Mouse (Mus musculus): ENCODE results near the gene Galc. TPM values are rescaled to one million over a fixed set of nuclear protein-coding genes. Genes with fewer than 3 reads are reported as not detected.

Gene Galc
- polyA plus RNA-seq, 1 experiment from 2014 or later = 5.7 TPM

DNA sequence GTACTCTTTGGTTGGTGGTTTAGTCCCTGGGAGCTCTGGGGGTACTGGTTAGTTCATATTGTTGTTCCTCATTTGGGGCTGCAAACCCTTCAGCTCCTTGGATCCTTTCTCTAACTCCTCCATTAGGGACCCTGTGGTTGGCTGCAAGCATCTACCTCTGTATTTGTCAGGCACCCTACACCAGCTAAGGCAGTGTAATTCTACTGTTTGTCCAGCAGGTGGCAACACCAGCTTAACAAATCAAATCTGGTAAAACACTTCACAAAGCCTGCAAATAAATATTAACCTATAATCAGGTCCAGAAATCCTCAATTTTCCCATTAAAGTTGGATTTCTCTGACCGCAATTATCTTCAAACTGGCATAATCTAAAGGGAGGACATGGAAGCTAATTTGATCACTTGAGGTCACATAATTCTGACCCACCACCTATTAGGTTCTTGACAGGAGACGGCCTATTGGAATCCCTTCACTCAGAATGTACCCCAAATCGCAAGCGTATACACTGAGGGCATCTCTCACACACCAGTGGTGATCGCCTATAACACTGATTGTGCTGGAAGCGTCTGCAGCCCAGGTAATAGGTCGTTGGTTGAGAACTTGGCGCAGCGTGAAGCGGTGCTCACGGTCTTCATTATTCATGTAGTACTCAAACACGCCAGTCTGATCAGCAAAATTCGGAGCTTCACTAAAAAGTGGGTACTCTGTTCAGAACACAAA is 46.6 kb downstream of the Galc start:
- H3K4me1 ChIP-seq (replicated peaks; ENCODE audit: control insufficient read depth, insufficient read depth, low read length) = no peaks in the 10 kb centered on the region; the same call in 1 of the 2 replicates
- no peak overlapping the region for H3K4me2 ChIP-seq
- DNase-seq (ENCODE audit: low spot score) (no peak), ATAC-seq (replicated peaks; ENCODE audit: low FRiP score) (peak; percentile 57; the same call in 1 of the 2 replicates)
- no peaks in the 10 kb centered on the region for H3K36me3 ChIP-seq (ENCODE audit: control insufficient read depth, insufficient read depth, low read length)
- H3K4me3 ChIP-seq (ENCODE audit: low read depth, low read length) = no peak overlapping the region
- 86% methylated on average over 13 of the region's 13 CpGs for WGBS
- no peaks in the 10 kb centered on the region for H3K27me3 ChIP-seq (replicated peaks; ENCODE audit: control insufficient read depth, insufficient read depth, low read length)
- H3K9ac ChIP-seq (ENCODE audit: low read depth, low read length) = no peak overlapping the region
- H3K27ac ChIP-seq (ENCODE audit: low read depth, low read length) = no peak overlapping the region
- H3K9me3 ChIP-seq (ENCODE audit: control insufficient read depth, low read length) = no peaks in the 10 kb centered on the region

DNA sequence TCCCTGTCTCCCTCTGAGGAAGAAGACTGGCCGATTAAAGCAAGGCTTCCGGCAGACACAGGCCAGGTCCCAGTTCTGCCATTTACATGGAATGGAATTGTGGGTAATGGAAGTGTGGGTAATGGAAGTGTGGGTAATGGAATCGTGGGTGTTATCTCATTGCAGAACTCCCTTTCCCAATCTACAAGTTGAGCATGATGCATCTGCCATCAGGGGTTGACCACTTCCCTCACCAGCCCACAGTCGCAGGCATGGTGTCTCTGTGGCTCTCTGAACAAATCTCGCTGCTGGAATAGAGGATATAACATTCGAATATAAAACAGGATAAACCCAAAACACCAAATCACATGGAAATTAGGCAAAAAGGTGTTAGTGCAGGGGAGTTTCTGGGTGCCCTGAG is 48.8 kb downstream of the Galc start:
- no peaks in the 10 kb centered on the region for H3K36me3 ChIP-seq (ENCODE audit: control insufficient read depth, insufficient read depth, low read length)
- H3K9ac ChIP-seq (ENCODE audit: low read depth, low read length) = no peak overlapping the region
- no peak overlapping the region for H3K4me2 ChIP-seq
- no peaks in the 10 kb centered on the region for H3K9me3 ChIP-seq (ENCODE audit: control insufficient read depth, low read length)
- DNase-seq (ENCODE audit: low spot score) (no peak), ATAC-seq (replicated peaks; ENCODE audit: low FRiP score) (no peak)
- WGBS = 71% methylated on average over 6 of the region's 6 CpGs
- H3K4me1 ChIP-seq (replicated peaks; ENCODE audit: control insufficient read depth, insufficient read depth, low read length) = no peaks in the 10 kb centered on the region; the same call in 1 of the 2 replicates
- no peak overlapping the region for H3K4me3 ChIP-seq (ENCODE audit: low read depth, low read length)
- no peak overlapping the region for H3K27ac ChIP-seq (ENCODE audit: low read depth, low read length)
- H3K27me3 ChIP-seq (replicated peaks; ENCODE audit: control insufficient read depth, insufficient read depth, low read length) = no peaks in the 10 kb centered on the region

DNA sequence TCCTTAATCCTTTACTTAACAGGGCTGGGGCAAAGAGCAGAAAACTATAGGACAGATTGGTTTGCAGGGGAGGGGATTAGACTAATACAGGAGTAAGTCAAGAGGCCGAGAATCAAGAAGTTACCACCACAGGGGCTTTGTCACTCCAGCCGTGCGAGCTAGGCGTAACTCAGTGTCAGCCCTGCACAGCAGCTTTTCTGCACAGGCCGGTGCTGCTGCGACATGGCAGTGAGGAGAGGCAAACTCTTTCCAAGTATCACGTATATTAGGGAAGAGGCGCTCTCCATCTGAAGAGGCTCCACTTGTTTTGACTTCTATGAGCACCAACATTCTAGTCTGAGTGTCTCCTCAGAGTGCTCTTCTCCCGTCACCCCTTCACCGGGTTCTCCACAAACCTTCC is 51.2 kb downstream of the Galc start:
- H3K4me3 ChIP-seq (ENCODE audit: low read depth, low read length) = no peak overlapping the region

DNA sequence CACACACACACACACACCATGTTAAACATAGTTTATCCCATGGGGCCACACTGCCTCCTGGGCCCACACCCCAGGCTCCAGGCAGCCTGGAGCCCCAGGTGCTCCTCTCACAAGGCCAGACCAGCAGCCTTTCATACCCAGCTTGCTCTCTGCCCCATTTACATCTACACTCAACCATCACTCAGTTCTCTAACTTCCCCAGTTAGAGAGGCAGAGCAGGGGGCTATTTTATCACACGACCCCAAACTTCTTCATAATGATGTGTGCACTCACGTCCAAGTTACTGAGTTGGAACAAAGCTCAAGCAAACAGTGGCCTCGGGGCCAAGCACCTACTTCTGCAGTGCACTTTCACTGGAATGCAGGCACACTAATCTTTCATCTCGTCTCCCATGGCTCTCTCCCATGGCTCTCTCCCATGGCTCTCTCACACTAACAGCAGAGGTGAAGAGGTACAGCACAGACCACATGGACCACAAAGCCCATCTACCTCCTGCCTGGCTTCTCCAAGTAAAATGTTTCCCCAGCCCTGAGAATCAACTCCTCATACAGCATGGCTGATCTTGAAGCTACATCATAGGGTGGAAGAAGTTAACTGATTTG is 53.7 kb downstream of the Galc start:
- Histone ChIP-seq H3K36me3 (ENCODE audit: control insufficient read depth, insufficient read depth, low read length) (no peaks in the 10 kb centered on the region), H3K4me3 (ENCODE audit: low read depth, low read length) (no peak overlapping the region), H3K4me2 (no peak overlapping the region), H3K27ac (ENCODE audit: low read depth, low read length) (no peak overlapping the region), H3K4me1 (replicated peaks; ENCODE audit: control insufficient read depth, insufficient read depth, low read length) (no peaks in the 10 kb centered on the region), H3K27me3 (replicated peaks; ENCODE audit: control insufficient read depth, insufficient read depth, low read length) (no peaks in the 10 kb centered on the region), H3K9me3 (ENCODE audit: control insufficient read depth, low read length) (no peaks in the 10 kb centered on the region), H3K9ac (ENCODE audit: low read depth, low read length) (no peak overlapping the region)
- DNase-seq (ENCODE audit: low spot score) = no peak
- WGBS = 72% methylated on average over 4 of the region's 4 CpGs
- no peak for ATAC-seq (replicated peaks; ENCODE audit: low FRiP score)

More for the DNA sequence above, 51.2 kb downstream of the Galc start:
- Histone ChIP-seq H3K4me1 (replicated peaks; ENCODE audit: control insufficient read depth, insufficient read depth, low read length) (no peaks in the 10 kb centered on the region), H3K9me3 (ENCODE audit: control insufficient read depth, low read length) (no peaks in the 10 kb centered on the region), H3K36me3 (ENCODE audit: control insufficient read depth, insufficient read depth, low read length) (no peaks in the 10 kb centered on the region), H3K4me2 (no peak overlapping the region), H3K27ac (ENCODE audit: low read depth, low read length) (no peak overlapping the region), H3K27me3 (replicated peaks; ENCODE audit: control insufficient read depth, insufficient read depth, low read length) (no peaks in the 10 kb centered on the region), H3K9ac (ENCODE audit: low read depth, low read length) (no peak overlapping the region)
- ATAC-seq (replicated peaks; ENCODE audit: low FRiP score) (no peak), DNase-seq (ENCODE audit: low spot score) (no peak)
- WGBS = 88% methylated on average over 10 of the region's 10 CpGs

DNA sequence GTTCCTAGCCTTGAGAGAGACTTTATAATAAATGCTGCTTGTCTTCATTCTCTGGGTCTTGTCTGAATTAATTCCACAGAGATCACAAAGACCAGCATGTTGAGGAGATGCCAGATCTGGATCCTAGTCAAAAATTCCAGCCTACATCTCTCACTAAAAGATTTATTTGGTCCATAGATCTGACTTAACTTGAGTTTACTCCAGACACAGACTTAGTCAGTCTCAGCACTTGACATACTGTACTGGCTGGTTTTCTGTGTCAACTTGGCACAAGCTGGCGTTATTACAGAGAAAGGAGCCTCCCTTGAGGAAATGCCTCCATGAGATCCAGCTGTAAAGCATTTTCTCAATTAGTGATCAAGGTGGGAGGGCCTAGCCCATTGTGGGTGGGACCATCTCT is 61.9 kb downstream of the Galc start:
- Histone ChIP-seq H3K4me2 (no peak overlapping the region), H3K9ac (ENCODE audit: low read depth, low read length) (no peak overlapping the region), H3K27me3 (replicated peaks; ENCODE audit: control insufficient read depth, insufficient read depth, low read length) (no peaks in the 10 kb centered on the region), H3K4me1 (replicated peaks; ENCODE audit: control insufficient read depth, insufficient read depth, low read length) (no peaks in the 10 kb centered on the region), H3K27ac (ENCODE audit: low read depth, low read length) (no peak overlapping the region), H3K9me3 (ENCODE audit: control insufficient read depth, low read length) (no peaks in the 10 kb centered on the region), H3K4me3 (ENCODE audit: low read depth, low read length) (no peak overlapping the region), H3K36me3 (ENCODE audit: control insufficient read depth, insufficient read depth, low read length) (no peaks in the 10 kb centered on the region)
- ATAC-seq (replicated peaks; ENCODE audit: low FRiP score) (no peak), DNase-seq (ENCODE audit: low spot score) (no peak)
- 67% methylated on average over 1 of the region's 1 CpGs for WGBS

DNA sequence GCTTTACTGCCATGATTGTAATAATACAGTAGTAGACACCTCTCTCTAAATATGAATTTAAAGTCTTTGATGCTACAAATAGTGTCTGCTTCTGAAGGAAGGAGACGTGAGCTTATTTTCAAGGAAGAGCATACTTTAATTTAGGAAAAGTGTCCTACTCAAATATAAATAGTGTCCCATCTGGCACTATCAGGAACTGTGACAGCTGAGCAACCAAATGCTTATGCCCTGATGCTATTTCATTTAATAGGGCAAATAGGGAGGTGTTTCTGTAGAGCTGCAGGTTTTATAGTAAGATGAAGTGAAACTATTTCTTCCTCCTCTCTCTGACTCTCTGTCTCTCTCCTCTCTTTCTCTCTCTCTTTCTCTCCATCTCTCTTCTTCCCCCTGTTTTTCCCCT is 69.1 kb downstream of the Galc start:
- H3K9me3 ChIP-seq (ENCODE audit: control insufficient read depth, low read length) = no peaks in the 10 kb centered on the region
- DNase-seq (ENCODE audit: low spot score) (no peak), ATAC-seq (replicated peaks; ENCODE audit: low FRiP score) (no peak)
- H3K27me3 ChIP-seq (replicated peaks; ENCODE audit: control insufficient read depth, insufficient read depth, low read length) = no peaks in the 10 kb centered on the region
- no peak overlapping the region for H3K4me3 ChIP-seq (ENCODE audit: low read depth, low read length)
- WGBS = 84% methylated on average over 1 of the region's 1 CpGs
- H3K4me1 ChIP-seq (replicated peaks; ENCODE audit: control insufficient read depth, insufficient read depth, low read length) = no peaks in the 10 kb centered on the region
- no peaks in the 10 kb centered on the region for H3K36me3 ChIP-seq (ENCODE audit: control insufficient read depth, insufficient read depth, low read length)
- H3K27ac ChIP-seq (ENCODE audit: low read depth, low read length) = no peak overlapping the region
- H3K9ac ChIP-seq (ENCODE audit: low read depth, low read length) = no peak overlapping the region
- no peak overlapping the region for H3K4me2 ChIP-seq

DNA sequence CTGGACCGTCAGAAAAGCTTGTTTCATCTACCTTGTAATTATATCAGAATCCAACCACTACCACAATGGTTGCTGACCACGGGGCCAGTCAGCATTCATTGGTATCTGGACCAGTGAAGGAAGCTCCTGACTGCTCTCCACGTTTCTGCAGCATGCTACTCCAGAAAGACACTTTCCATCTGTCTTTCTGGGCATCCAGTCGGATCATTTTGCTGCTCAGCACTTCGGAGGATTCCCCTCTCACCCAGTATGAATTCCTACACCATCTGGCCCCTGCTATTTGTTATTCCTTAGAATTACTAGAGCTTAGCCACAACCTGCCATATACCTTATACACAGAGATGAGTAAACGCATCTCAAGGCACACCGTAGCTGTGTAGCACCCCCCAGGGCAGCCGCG is 70.2 kb downstream of the Galc start:
- Histone ChIP-seq H3K4me3 (ENCODE audit: low read depth, low read length) (no peak overlapping the region), H3K27ac (ENCODE audit: low read depth, low read length) (no peak overlapping the region), H3K4me2 (no peak overlapping the region), H3K36me3 (ENCODE audit: control insufficient read depth, insufficient read depth, low read length) (no peaks in the 10 kb centered on the region), H3K27me3 (replicated peaks; ENCODE audit: control insufficient read depth, insufficient read depth, low read length) (no peaks in the 10 kb centered on the region), H3K9ac (ENCODE audit: low read depth, low read length) (no peak overlapping the region), H3K4me1 (replicated peaks; ENCODE audit: control insufficient read depth, insufficient read depth, low read length) (no peaks in the 10 kb centered on the region), H3K9me3 (ENCODE audit: control insufficient read depth, low read length) (no peaks in the 10 kb centered on the region)
- WGBS = 78% methylated on average over 9 of the region's 9 CpGs
- DNase-seq (ENCODE audit: low spot score) = no peak
- ATAC-seq (replicated peaks; ENCODE audit: low FRiP score) = no peak

DNA sequence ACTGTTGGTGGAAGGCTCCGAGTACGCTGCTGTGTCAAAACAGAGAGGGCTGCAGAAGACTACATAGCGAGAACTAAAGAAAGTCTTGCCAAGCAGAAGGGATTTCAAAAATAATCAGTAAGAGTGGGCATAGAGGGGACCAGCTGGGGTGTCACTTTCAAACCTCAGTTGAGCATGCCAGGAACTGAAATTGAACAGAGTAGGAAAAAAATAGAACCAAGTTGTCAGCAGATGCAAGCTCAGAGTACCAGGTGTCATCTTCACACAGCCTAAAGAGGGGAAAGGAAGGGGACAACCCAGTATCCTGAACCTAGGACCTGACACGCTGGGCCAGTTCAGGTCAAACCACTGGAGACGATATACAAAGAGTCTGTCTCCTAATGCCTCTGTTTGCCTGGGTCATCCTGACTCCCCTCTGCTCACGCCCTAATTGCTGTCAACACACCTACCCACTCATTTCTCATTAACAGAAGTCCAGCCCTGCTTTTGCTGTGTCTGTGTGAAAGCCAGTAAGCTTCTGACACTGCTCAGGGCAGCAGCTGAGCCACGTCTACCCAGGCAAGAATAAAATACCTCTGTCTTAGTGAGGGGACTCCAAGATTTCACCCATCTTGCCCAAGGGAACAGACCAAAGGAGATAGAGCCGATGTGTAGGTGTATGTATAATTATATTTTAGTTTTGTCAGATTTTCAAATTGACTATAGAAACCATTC is 71.9 kb downstream of the Galc start:
- WGBS = 68% methylated on average over 8 of the region's 8 CpGs
- no peak for ATAC-seq (replicated peaks; ENCODE audit: low FRiP score)
- Histone ChIP-seq H3K27ac (ENCODE audit: low read depth, low read length) (no peak overlapping the region), H3K9me3 (ENCODE audit: control insufficient read depth, low read length) (no peaks in the 10 kb centered on the region), H3K4me3 (ENCODE audit: low read depth, low read length) (no peak overlapping the region), H3K9ac (ENCODE audit: low read depth, low read length) (no peak overlapping the region), H3K4me1 (replicated peaks; ENCODE audit: control insufficient read depth, insufficient read depth, low read length) (no peaks in the 10 kb centered on the region), H3K27me3 (replicated peaks; ENCODE audit: control insufficient read depth, insufficient read depth, low read length) (no peaks in the 10 kb centered on the region), H3K4me2 (no peak overlapping the region), H3K36me3 (ENCODE audit: control insufficient read depth, insufficient read depth, low read length) (no peaks in the 10 kb centered on the region)
- DNase-seq (ENCODE audit: low spot score) = no peak

Measured in liver, embryonic 11.5 days (tissue).